Mouse (Mus musculus) T-helper 2 cell (primary cell): Measurements from ENCODE around the gene Kirrel3.

Source experiments
- in situ Hi-C: fragments of 300-600 bp; cut with MboI, MseI; formaldehyde crosslinking; loops from one replicate; pipeline ENCODE4 v1.15.1; 2025; ENCODE audit warnings: high pct_unique_total_duplicates

Gene Kirrel3

DNA sequence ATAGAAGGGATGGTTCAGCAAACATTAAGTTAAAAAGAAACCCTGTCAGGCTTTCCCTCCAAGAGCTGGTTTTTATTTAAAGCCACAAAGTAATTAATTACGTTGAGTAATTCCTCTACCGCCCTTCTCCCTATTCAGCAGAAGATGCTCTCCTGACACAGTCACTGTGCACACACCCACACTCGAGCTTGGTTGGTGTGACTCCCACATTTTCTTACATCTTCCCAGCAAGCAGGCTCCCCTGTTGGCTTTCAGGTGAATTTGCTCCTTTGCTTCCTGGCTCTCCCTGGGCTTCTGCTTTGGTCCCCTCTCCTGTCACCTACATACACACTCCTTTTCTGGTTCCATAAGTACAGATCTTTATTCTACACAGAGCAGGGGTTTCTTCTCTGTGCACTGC, 203.7 kb downstream of the Kirrel3 start:
- in situ Hi-C loops: no loop called here

DNA sequence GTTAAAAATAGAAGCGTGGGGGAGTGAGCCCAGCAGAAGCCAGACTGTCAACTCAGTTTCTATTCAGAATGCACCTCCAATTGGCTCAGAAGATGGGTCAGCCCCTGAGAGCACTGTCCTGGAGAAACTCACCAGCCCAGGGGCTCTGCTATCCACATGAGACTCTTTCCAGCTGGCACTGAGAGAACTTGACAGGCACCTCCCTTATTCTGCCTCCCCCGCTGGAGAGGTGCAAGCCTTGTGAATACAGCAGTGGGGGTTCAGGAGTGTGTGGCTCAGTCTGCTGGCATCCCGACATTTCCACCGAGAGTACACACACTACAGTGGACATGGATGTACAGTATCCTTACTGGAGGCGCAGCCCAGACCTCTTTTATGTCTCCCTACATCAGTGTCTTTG, 210.0 kb downstream of the Kirrel3 start:
- in situ Hi-C loops: no loop called here

DNA sequence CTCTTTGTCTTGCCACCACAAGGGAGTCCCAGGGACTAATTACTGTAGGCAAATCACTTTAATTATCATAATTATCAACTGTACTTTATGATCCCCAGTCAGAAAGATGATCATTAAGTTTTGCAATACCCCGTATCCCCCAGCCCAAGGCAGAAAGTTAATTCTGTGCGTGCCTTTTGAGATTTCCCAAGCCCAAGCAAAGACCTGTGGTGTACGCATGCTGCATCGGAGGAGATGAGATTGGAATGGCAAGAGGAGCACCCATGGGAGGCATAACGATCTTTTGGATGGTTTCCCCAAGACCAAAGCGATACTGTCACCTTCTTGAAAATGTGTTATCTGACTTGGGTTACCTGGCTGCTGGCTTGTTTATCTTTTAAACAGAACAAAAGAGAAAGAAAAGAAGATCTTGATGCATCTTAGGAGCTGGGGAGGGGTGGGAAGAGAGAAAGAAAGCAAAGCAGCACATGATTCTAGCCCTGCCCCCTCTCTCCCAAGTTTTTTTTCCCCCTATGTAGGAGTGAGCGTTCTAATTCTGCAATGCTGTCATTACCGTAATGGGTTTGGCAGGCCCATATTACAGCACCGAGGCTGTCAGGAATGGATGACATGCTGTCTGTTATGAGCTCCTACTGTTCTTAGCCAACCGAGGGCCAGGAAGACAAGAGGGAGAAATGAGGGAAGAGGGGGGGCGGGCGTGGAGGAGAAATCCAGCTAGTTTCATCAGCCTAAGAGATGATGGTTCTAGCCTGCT, 218.0 kb downstream of the Kirrel3 start:
- in situ Hi-C loops: no loop called here

DNA sequence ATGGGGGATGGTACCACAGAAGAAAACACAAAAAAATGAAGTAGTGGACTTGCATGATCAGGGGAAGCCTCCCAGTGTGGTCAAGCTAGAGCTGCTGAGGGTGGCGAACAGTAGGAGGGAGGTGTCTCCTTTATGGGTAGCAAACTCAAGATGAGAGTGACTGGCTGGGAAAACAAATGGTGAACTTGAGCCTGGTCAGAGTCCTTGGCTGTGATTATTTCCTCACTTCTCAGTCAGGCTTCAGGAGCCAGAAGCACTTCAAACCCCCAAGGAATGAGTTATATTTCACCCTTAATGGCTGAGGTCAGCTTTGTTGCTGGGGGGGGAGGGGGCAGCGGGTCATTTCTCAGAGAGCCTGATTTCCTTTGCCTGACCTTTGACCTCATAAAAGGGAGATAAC, 218.7 kb downstream of the Kirrel3 start:
- in situ Hi-C loops: no loop called here

DNA sequence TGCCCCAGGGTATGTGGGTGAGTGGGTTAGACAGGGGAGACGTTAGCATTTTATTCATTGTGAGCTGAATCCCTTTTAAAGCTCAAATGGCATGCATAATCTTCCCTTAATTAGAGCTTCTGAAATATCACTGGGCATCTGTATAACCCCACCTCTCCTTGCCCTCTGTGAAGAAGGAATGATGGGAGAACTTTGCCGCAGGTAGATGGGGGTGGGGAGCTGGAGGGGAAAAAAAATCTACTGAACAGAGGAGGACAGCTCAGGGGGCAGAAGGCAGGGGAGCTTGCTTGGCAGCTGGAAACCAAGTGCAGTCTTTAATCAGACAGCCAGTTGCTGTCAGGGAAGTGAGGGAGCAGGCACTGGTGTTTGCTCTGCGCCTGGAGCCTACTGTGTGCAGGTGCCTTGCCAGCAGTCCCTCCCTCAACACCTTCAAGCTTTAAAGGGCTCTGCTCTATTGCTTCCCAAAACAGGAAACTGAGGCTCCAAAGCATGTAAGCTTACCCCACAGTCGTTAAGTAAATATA, 220.7 kb downstream of the Kirrel3 start:
- in situ Hi-C loops: no loop called here

DNA sequence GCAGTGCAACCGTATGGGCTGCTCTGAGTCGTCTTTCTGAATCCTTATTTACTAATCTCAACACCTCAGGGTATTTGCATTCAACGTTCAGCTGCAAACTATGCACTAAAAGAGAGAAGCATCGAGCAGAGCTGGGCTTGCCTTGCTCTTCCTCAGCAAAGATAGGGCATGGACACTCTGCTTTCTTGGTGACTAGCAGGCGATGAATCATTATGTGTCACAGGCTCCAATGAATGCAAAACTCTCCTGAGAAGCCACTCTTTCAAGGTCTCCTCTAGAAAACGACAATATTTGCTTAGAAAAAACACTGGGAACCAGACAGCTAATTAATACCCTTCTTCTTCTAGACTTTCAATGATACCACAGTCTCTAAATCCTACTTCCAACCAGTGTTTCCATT, 223.0 kb downstream of the Kirrel3 start:
- in situ Hi-C loops: no loop called here

DNA sequence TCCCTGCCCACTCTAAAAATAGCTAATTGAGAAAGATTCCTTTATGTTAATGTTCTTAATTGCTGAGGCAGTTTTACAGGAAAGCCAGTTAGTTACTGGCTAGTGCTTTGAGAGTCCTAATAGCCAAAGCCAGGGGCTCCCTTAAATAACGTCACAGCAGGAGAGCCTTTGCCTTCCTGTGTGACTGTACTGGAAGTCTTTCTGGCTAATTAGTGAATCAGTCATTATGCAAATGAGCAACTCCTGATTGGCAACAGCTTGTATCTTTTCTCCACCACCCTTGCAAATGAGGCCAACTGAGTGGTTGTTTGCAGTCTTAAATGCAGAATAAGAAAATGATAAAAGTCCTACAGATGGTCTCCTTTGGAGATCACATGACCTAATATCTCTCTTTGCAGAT, 226.3 kb downstream of the Kirrel3 start:
- in situ Hi-C loops: no loop called here

DNA sequence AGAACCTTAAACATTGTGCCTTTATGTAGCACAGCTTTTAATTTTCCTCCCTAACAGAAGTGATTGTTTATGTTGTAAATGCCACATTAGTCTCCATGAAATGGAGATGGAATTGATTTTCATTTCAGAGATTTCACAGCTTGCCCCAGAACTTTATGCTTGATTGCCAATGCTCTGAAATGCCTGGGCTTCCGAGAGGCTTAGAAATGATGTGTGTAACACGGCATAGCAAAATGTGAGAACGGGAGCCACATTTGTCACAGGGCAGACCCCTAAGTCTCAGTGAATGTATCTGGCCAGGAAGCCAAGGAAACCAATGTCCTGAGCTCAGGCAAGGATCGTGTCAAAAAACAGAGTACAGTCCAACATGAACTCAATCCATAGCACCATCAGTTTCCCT, 227.3 kb downstream of the Kirrel3 start:
- in situ Hi-C loops: no loop called here

DNA sequence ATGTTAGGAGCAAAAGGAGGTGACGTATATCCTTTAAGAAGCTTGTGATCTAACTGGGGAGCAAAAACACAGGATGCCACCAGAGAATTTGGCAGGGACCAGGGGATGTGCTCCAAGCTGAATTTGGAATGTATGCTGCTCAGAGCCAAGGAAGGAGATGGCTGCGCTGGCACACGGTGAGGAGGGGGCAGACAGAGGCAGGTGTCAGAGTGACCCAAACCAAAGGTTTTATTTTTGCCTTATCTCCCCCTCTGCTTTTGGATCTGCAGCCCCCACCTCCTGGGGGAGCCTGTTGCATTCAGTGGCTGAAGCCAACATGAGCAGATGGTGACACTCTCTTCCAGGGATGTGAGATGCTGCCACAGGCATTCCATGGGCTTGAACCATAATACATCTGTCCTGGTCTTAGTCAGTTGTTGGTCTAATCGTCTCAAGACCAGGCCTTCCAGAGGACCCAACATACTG, 227.8 kb downstream of the Kirrel3 start:
- in situ Hi-C loops: no loop called here

DNA sequence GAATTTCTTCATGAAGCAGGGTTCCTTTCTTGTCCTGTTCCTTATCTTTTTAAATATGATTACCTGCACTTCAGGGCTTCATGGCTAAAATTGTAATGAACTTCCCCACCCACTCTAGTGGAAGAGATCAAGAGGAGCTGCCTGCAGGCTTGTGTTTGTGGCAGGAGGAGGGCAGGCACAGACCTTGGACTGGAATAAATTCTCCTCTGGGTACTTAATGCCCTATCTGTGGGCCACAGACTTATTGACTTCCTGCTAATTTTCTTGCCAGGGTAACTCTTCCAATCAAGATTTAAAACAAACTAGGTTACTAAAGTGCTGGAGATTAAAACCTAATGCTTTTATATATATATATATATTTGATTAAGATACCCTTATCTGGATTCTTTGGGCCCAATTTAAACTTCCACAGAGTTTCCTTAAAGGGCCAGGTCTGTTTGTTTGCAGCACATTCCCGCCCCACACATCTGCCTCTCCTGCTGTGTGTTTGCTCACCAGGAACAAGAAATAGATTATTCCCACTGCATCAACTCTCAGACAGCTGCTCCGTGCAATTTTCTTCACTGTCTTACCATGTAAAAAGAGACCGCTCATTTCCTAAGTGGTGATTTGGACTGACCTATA, 229.4 kb downstream of the Kirrel3 start:
- in situ Hi-C loops: no loop called here

DNA sequence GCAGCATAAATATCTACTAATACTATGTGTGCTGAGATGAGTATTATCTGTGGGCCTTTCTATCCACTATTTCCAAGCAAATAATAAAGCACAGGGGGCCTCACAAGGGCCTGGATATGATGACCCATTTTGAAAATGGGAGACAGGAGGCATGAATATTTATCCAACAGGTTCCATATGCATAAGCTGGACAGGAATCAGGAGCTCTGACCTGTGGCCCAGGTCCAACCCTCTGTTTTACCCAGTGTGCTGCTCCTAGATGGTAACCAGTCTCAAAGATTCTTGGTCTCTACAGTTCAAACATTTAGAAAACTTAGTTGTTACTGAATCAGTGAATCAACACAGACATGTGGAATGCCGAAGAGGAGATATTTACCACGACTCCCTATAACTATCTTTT, 230.8 kb downstream of the Kirrel3 start:
- in situ Hi-C loops: no loop called here

DNA sequence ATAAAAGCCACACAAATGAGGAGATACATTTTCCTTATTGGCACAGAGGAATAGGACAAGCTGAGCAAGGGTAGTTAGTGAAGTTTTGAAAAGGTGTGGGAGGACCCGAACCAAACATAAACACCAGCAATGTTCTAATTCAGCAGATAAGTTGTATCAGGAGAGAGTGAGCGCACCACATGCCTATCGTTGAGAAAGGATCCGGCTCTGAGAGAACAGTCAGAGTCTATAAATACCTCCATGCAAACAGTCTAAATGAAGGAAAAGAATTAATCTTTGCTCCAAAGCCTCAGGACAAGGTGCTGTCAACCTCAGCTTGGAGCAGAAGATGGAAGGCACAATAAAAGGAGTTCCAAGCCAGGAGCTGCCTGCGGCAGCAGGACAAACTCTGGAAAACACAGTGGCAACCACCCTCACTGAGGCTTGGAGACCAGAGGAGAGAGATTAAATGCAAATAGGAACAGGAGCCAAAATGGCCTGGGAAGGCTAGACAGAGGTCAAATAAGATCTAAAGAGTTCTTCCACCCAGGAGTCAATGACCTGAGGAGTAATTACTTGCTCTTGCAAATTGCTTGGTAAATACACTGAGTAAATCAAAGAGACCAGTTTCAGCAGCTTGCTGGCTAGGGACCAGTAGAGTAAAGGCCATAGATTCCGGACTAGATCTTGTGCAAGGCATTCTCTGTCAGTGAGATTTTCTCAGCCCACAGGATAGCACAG, 235.9 kb downstream of the Kirrel3 start:
- in situ Hi-C loops: no loop called here

DNA sequence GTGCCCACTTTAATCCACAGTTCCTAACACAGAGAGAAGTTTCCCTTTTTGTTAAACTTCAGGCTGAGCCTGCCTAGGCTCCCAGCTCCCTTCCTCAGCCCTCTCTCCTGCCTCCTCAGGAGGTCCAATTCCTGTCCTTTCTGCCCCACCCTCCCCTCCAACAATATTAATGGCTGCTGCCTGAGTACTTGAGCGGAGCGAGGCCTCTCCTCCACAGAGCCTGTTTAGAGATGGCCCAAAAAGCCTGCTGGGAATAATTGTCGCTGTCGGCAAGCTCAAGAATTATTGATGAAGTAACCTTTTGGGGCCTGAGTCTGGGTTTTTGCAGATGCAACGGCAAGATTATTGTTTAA, 236.5 kb downstream of the Kirrel3 start:
- in situ Hi-C loops: no loop called here

DNA sequence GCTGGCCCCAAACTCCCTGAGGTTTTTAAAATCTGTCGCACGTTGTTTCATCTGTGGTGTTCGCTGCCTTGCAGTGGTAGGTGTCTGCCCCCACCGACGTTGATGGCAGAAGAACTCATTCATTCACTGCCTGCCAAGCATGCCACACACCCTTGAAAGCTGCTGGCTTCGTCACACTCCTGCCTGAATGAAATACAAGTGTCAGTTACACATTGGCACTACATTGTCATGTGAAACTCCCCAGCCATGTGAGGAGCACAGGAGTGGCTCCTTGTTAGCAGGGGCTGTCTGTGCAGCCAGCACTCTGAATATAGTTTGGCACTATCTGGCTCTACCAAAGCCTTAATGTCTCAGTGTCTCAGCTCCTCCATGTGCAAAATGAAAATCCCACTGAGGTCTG, 246.8 kb downstream of the Kirrel3 start:
- in situ Hi-C loops: no loop called here

DNA sequence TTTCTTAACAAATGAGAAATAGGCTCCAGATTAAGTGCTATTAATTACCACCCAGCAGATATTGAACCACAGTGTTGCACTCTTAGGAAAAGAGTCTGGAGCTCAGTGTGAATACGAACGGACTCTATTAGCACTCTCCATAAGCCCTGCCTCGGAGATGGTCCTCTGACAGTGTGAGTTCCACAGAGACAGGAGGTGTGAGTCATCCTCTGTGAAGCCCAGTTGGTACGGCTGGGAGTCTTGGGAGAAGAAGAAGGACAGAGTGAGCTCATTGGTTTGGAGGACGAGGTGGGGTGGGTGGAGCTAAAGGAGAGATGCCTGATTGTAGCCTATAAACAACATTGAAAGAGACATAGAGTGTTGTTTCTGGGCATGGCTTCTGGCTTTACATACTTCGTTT, 247.9 kb downstream of the Kirrel3 start:
- in situ Hi-C loops: no loop called here

DNA sequence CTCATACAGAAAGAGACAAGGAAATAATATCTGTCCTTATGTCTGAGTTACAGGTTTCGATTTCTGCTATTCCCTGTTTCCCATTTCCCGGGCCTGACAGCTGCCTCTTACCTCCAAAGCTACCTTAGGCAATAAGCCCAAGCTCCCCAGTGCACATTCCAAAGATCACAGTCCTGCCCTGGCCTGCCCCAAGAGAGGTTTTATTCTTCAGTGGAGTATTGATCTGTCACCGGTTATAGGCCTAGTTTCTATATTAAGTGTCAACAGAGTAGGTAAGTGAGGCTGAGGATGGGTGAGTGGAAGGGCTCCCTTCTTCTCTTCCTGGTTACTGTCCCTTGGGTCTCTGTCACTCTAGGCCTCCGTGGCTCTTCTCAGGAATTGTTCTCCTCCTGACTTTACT, 249.3 kb downstream of the Kirrel3 start:
- in situ Hi-C loops: no loop called here

DNA sequence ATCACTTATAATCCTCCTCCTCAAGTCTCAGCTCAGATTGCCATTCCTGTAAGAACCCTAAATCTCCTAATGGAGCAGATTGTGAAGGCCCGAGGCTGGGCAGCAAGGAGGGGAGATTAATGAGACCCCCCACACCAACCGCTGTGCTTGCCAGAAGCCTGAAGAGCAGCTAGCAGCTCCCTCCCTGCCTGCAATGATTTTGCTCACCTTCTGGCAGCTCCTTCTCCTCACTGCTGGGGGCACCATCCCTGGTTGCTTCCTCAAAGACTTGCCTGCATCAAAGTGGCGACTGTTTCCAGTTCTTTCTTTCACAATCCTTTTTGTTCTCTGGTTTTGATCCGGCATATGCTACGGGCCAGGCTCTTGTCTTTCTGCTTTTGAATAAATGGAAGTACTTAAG, 253.7 kb downstream of the Kirrel3 start:
- in situ Hi-C loops: no loop called here

DNA sequence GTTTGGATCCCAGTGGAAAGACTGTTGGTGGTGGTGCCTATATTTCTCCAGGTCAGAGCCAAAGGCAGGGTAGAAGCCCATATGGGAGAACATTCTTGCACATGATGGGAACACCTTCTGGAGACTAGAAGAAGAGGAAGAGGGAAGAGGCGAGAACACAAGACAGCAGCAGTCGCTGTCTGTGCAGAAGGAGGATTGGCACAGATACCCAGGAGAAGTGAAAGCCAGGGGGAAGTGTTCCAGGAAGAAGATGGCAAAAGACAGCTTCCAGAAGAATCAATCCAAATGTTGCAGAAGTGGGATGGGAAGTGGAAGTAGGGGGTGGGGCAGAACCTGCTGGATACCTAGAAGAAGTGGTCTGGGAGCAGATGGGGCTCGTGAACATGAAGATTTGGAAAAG, 255.1 kb downstream of the Kirrel3 start:
- in situ Hi-C loops: no loop called here

DNA sequence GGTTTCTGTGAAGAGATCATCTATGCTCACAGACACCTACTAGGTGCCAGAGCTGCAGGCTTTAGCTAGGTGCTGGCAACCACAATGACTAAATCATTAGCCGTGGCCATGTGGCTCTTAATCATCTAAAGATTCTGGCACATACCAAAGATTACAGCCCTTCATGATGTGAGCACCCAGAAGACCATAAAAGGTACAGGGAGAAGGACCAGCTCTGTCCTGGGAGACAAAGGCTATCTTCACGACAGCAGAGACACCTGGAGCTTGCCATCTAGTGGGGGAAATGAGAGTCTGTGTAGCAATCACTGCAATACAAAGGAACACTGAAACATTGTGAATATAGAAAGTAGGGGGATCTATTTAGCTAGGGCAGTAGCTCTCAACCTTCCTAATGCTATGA, 262.3 kb downstream of the Kirrel3 start:
- in situ Hi-C loops: no loop called here

DNA sequence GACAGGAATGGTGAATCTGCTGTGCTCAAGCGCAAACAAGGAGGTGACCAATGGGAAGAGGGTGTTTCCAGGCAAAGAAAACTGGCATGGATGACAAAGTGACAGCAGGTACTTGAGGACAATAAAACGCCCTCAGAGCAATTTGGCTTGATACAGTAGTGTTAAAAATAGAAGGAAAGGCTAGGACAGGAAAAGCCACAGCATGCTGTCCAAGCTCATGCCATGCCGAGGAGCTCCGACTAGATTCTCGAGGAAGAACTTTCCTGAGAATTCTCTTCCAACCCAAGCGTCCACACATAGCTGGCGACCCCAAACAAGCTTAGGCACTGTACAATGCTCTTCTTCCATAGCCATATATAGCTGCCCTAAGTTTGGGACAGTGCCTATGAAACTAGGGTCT, 263.5 kb downstream of the Kirrel3 start:
- in situ Hi-C loops: no loop called here

DNA sequence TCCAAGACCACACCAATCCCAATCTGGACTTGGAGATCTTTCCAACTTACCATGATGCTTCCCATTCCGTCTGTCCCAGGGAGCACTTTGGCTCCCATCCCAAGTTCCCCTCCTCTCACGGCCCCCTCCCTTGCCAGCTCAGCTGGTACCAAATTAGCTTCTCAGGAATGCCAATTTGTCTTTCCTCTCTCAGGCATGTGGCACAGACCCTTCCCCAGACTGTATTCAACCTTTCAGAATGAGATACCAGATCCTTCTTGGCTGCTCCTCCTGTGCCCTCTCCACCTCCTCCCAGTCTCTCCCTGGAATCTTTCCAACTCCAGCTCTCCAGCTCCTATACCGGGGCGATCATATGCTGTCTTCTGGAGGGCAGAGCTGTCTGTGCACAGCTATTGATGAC, 264.2 kb downstream of the Kirrel3 start:
- in situ Hi-C loops: no loop called here

DNA sequence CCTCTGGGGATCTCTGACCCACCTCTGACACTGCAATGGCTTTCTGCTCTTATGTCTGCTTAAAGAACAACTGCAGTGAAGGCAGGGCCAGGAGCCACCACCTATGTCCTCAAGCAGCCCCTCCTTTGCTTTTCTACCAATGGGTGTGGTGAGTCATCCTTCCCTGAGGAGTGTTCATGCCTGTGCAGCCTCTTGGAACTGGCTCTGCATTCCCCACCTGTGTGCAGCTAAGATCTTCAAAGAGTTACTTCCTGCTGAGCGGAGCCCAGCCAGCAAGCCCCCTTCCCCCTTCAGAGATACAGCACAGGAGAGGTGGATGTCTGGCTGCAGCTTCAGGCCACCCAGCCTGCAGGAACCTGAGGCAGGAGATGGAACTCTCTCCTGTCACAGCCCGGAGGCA, 265.2 kb downstream of the Kirrel3 start:
- in situ Hi-C loops: no loop called here
